Mouse (Mus musculus) lung, postnatal 4 days (tissue): ENCODE measurements around the gene Lrrc51.
"Not testable (repeated sequence)": the region's sequence is repeated elsewhere in the genome, so short reads cannot be mapped to it uniquely, and the experiment has no call there.

Source experiments
- DNase-seq, 2 experiments: peaks; one replicate each; pipeline ENCODE4 v3.0.0; 2021

Gene Lrrc51

DNA sequence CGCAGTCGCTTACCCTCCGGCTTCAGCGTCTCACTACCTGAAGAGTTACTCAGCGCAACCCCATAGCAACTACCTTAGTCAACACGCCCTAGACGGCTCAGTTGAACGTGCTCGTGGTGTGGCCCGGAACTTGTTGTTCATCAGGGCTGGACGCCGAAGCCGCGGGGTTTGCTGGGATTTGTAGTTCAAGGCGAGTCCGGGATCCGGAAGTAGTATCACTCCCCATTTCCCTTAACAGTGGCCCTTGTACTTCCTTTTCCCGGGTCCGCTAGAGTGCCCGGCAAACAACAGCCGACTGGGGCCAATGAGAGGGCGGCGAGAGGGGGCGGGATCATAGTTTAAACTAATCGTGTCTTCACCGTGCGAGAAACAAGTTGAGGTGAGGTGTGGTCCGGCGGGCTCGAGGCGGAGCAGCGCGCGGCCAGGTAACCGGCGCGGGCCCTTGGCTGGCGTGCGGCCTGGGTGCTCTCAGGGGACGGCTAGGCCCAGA, at the start of gene Lrrc51, which contains the start of gene Numa1:
Gene Lrrc51, minus strand, starts transcription at position 145 of the 490 bp plus-strand sequence.
Gene Numa1, plus strand, starts transcription at position 361 of the 490 bp plus-strand sequence.
- peak; percentile 98 for DNase-seq

- no peak for DNase-seq
Measured at GRCm38 (mm10) chr7:101982735-101983134, 49.0 kb upstream of the Lrrc51 start.

DNA sequence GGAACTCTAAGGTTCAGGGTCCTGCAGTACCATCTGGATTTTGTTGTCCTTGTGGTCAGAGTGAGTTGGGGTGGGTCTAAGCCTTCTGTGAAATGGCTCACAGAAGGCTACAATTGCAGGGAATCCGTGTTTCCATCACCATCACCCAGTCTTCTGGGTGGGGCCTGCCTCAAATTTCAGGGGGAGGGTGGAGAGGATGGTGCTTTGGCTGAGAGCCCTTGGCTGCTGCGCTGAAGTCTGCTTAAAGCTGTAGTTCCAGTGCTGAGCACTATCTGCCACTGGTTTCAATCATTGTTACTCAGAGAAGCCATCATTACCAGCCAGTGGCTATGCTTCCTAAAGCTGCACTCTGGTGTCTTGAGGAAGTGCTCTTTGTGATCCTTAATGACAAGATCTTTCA, 40.8 kb upstream of the Lrrc51 start:
- peak; percentile 51 to 72 for DNase-seq

- no peak for DNase-seq
Measured at GRCm38 (mm10) chr7:101973730-101974129, 40.0 kb upstream of the Lrrc51 start.

DNA sequence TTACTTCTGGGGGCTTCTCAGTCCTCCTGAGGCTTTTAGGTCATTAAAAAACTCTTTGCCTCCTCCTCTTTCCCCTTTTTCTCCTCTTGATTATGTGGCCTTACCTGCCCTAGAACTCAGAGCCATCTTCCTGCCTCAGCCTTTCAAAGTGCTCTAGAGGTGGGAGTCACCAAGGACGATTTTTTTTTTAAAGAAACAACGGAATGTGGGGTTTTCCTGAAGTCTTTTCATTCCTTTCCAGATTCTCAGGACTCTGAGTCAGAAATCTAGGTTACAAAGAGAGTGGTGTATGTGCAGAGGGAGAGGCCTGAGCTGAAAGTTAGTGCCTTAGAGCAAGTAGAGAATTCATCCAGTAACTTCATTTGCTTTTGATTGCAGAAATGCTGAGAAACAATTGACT, 38.0 kb upstream of the Lrrc51 start:
- DNase-seq: no peak

- peak; percentile 86 to 92 for DNase-seq
Measured at GRCm38 (mm10) chr7:101970821-101971461, 37.2 kb upstream of the Lrrc51 start.

DNA sequence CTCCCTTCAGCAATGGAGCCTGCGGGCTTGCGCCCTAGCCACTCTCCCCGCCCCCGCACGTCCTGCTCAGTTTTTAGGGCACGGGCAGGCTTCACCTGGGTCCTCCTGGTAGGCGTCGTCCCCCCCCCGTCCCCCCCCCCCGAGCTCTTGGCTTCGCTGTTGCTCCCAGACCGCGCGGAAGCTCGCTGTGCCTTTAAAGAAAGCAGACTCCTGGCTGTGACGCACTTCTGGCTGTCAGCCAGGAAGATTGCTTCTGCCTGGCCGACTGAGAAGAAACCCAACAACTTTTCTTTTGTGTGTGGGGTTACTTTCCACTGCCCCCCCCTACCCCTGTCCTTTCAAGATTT, 36.7 kb upstream of the Lrrc51 start:
- DNase-seq: peak; percentile 92 to 95

DNA sequence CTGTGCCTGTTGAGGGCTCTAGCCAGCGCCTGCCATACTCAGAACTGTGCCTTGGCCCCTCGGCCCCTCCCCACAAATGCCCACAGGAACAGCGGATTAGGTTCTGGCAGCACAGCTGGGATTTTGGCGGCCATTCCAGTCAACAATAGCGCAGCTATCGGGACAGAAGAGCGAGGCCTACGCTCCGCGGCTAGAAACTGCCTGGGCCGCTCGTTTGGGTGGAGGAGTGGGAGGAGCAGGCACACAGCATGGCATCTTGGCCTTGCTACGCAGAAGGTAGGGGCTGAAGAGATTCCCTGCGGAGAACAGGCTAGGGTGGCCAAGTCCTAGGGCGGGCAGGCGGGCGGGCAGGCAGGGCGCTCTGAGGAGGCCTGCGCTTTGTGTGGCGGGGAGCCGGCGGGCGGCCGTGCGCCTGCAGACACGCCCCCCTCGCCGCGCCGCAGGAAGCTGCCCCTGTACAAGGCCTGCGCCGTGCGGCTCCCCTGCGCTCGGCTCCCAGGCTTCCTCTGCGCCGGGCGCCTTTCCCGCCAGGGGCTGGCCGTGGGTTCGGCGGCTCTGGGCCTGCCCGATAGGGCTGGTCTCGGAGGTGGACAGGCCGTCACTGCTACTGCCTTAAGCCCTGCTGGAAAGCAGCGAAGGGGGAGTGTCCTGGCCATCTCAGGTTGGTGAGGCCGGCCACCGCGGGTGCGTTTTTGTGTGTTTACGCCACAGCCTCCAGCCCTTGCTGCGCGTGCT, 36.2 kb upstream of the Lrrc51 start:
- peak; percentile 89 to 94 for DNase-seq

- DNase-seq: no peak
Measured at GRCm38 (mm10) chr7:101968751-101969150, 35.1 kb upstream of the Lrrc51 start.

DNA sequence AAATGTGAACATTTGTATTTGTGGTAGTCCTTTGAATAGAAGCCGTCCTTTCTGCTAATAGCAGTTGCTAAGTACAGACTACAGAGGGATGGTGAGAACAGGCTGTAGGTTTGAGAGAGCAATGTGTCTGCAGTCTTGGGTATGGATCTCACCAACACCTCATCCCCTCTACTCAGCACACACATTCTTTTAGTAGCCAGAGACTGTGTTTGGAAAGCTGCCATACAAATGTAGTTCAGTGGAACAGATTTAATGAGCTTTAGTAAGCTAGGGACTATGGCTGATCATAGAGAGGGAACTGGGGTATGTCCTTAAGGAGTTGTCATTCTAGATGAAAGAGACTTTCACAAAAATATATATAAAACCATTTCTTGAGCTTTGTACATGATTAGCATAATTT, 33.6 kb upstream of the Lrrc51 start:
- DNase-seq: no peak

- no peak for DNase-seq
Measured at GRCm38 (mm10) chr7:101965606-101966005, 31.9 kb upstream of the Lrrc51 start.

DNA sequence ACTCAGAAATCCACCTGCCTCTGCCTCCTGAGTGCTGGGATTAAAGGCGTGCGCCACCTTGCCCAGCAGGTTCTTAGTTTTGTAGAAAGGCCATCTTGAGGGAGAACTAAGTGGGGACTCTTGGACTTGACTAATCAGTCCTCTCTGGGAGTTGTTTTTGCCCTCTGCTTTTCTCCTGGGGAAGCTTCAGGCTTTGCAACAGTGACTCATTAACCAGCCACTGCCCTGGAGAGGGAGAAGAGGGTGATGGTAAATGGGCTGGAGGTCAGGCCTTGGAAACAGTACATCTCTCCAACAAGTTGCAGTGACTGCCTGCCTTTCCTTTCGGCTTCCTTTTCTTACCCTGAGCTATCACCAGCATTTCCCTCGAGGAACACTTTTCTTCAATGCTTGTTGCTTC, 30.9 kb upstream of the Lrrc51 start:
- DNase-seq: no peak

- no peak for DNase-seq
Measured at GRCm38 (mm10) chr7:101963621-101964020, 29.9 kb upstream of the Lrrc51 start.

DNA sequence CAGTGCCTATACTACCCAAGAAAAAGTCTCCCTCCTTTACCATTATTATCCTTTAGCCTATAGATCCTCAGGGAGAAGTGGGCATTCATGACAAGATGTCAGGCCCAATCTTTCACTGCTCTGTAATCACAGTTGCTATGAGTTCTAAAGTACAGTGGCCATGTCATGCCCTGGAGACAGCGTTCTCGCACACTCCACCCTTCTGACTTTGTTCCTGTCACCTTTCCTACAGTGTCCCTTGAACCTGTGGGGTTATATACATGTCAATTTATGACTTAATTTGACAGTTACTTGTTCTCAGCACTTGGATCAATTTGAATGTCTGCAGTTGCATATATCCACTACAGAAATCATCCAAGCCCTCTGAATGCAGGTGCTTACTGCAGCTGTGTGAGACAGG, 29.1 kb upstream of the Lrrc51 start:
- no peak for DNase-seq

GRCm38 (mm10) chr7:101956911-101957310, 23.2 kb upstream of the Lrrc51 start:
- DNase-seq: no peak

DNA sequence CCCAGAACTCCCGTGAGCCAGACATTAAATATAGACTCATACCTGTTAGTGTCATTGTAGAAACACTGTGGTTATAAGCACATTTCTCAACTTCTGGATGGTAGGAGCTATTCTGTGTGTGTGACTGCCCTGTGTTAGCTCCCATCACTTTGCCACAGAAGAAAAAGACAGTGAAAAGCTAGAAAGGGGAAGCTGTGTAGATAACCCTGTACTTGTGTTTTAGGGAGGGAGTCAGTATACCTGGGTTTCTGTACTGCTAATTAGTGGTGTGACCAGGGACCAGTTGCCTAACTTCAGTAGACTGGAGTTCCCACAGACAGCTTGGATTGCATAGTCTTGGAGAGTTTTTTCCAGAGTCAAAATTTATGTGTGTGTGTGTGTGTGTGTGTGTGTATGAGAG, 22.8 kb upstream of the Lrrc51 start:
- no peak for DNase-seq

- DNase-seq: no peak
Measured at GRCm38 (mm10) chr7:101955862-101956261, 22.2 kb upstream of the Lrrc51 start.

DNA sequence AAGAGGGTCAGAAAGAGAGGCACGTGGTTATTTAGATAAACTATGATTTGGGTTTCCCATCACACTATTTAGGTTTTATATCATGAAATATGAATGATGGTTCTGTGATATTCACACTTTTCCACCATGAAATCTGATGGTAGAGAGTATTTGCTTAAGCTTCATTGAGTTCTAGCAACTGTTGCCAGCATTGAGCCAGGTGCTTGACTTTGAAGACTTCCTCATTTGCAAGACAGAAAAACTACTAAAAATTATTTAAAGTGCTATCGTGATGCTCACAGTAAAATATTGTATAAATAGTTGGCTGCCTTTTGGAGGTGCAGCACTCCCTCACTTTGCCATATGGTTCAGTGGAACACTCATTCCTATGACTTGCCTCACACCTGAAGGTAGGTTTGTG, 21.6 kb upstream of the Lrrc51 start:
- no peak for DNase-seq

DNA sequence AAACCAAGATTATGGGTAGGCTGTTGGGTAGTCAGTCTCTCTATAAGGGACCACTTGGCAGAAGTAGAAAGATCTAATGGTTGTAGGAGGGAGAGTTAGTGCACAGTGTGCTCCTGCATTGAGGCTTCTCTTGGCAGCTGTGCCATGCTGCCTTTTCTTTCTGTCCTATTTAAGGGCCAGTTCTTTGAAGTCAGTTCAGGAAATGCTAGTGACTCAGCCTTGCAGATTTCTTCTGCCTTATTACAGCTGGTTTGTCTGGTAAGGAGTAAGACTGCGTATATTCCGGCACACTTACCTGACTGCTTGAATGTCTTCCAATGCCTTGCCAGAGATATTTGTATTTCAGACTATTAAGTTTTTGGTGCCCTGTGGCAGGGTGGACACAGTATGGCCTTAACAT, 20.5 kb upstream of the Lrrc51 start:
- DNase-seq: no peak

DNA sequence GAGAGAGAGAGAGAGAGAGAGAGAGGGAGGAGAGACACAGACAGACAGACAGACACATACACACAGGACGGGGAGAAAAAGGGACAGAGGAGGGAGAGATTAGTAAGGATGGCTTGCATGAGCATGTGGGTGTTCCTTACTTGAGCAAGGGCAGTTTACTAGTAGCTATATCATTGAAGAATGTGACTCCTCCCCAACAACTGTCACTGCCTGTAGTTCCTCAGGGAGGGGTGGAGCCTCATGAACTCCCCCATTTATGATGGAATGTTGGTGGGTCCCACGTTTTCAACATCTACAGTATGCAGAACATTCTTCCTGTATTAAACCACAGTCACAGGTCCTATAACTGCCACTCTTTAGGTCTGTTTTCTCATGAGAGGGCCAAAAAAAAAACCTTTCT, 18.4 kb upstream of the Lrrc51 start:
- no peak for DNase-seq

DNA sequence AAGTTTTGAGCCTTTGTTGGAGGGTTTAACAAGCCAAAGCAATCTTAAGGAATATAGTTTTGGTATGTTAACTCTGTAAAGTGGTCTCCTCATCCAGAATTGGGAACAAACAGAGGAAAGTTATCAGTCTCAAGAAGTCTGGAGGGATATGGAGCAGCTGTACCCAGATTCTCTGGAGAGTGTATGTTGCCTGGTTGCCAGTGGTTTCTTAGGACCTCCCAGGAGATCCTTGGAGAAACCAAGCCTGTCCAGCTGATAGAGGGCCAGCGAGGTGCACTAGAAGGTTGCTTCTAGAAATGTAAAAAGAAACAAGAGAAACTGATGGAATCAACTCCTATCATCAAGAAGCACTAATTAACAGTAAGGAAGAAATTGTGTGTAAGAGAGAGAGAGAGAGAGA, 18.0 kb upstream of the Lrrc51 start:
- DNase-seq: no peak

DNA sequence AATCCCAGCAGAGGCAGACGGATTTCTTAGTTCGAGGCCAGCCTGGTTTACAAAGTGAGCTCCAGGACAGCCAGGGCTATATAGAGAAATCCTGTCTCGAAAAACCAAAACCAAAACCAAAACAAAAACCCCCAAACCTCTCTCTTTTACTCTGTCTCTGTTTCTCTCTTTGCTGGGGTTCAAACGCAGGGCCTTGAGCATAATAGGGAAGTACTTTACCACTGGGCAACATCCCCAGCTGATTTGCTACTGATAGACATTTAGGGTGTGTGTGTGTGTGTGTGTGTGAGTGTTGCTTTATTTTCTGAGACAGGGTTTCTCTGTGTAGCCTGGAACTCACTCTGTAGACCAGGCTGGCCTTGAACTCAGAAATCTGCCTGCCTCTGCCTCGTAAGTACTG, 15.3 kb upstream of the Lrrc51 start:
- DNase-seq: not testable (repeated sequence)

DNA sequence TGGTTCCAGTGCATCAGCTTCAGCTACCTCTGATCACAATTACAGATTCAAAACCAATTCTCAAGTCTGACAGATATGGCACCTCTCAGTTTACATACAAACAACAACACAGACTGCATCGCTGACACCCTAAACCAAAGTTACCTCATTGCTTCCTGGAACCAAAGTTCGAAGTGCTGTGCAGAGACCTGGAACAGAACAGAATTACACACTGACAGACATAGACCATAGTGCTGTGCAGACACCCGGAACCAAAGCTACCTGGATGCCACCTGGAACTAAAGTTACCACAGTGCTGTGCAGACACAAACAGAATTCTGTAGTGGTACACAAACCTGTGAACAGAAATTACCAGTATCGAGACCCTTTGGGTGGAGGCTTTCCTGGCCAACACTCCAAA, 6.1 kb upstream of the Lrrc51 start:
- DNase-seq: no peak

DNA sequence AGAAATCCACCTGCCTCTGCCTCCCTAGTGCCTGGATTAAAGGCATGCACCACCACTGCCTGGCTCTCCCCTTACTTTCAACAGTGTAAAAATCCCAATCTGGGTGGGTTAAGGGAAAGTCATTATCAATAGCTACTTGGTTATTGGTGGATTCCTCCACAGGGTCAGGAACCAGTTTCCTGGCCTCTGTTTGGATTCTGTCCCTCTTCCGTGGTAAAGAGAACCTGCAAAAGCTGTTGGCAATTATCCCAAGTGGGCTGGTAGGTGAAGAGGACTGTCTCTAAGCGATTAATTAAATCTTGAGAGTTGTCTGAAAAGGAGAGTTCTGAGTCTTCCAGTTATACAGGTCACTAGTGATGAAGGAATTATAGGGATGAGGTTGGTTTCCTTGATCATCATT, 4.7 kb upstream of the Lrrc51 start:
- no peak for DNase-seq

- DNase-seq: no peak
Measured at GRCm38 (mm10) chr7:101937569-101937968, 3.9 kb upstream of the Lrrc51 start.
